Mouse (Mus musculus): Measurements from ENCODE around the gene Hpgds. TPM values are rescaled to one million over a fixed set of nuclear protein-coding genes. Genes with fewer than 3 reads are reported as not detected.

The Hpgds gene
- total RNA-seq (2021) (1 to 10 TPM in 1 of 2 experiments, under 1 TPM in 1; 0.57 to 1.1 TPM), polyA plus RNA-seq (2012; rRNA removed) (0.47 and 0.85 TPM in 2 replicates)
- long read RNA-seq, partial matches to known transcripts, result 0 of 2 reads
- long read RNA-seq, other reads (novel, unspliced or antisense), result 0 of 2 reads

DNA sequence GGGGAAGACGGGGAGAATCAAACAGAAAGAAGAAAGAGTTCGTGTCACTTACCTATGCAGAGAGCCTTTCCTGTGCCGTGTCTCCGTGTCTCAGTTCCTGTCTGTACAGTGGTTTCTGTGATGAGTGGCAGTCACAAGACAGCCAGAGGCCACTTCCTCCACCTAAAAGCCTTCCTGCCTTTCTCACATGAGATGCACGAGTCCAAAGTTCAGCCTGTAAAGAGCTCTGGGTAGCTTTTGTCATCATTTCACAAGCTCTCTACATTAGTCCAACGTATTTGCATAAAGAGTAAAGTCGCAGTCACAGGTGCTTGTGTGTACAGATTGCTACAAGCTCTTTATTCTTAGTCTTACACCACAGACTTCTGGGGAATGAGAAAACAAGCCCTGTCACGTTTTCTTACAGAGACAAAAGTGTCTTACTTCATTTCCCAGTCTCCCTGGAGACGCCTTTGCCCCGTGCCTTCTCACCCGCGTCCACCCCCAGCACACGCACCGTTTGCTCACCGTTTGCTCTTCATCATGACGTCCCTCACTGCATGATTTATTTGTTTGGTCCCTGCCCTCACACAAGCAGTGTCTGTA lies at the start of gene Hpgds:
Gene Hpgds (minus strand): TSS at position 288 of the 585 bp plus-strand sequence.
- H3K36me3 ChIP-seq (ENCODE audit: control insufficient read depth, insufficient read depth, low read length), result no peaks in the 10 kb centered on the region
- H3K9ac ChIP-seq (ENCODE audit: low read depth, low read length), result no peak within 1 kb of the TSS
- no peak within 1 kb of the TSS for H3K4me3 ChIP-seq
- DNase-seq, result peak in 1 of 2 experiments; percentile 29
- no peak within 1 kb of the TSS for H3K27ac ChIP-seq
- H3K79me2 ChIP-seq (replicated peaks; ENCODE audit: control insufficient read depth, insufficient read depth, low read length), result no peaks in the 10 kb centered on the region
- H3K27me3 ChIP-seq (ENCODE audit: control insufficient read depth, insufficient read depth, low read length), result no peaks in the 10 kb centered on the region
- TF ChIP-seq CTCF (IDR thresholded peaks at IDR 0.05) (no peak), EP300 (IDR thresholded peaks at IDR 0.05; ENCODE audit: insufficient read depth, low read depth, low read length) (no peak), POLR2A (IDR thresholded peaks at IDR 0.05; ENCODE audit: insufficient read depth, low read depth, low read length) (0 out of 2 replicates have a peak, but pooled peaks have one; percentile 15)
- intact Hi-C loops (cut with DNase I), result no loop called here
- WGBS, result 57% methylated on average over 16 of the region's 16 CpGs
- no peaks in the 10 kb centered on the region for H3K4me1 ChIP-seq (ENCODE audit: control insufficient read depth, insufficient read depth, low read length)

- TF ChIP-seq POLR2A (IDR thresholded peaks at IDR 0.05; ENCODE audit: insufficient read depth, low read depth, low read length), result no peak
- TF ChIP-seq CTCF (IDR thresholded peaks at IDR 0.05), result no peak
- TF ChIP-seq EP300 (IDR thresholded peaks at IDR 0.05; ENCODE audit: insufficient read depth, low read depth, low read length), result no peak
- H3K9ac ChIP-seq (ENCODE audit: low read depth, low read length), result no peak overlapping the region
- no peaks in the 10 kb centered on the region for H3K27me3 ChIP-seq (ENCODE audit: control insufficient read depth, insufficient read depth, low read length)
- intact Hi-C loops (cut with DNase I), result no loop called here
- H3K4me1 ChIP-seq (ENCODE audit: control insufficient read depth, insufficient read depth, low read length), result no peaks in the 10 kb centered on the region; the same call in 1 of the 2 replicates
- H3K79me2 ChIP-seq (replicated peaks; ENCODE audit: control insufficient read depth, insufficient read depth, low read length), result no peaks in the 10 kb centered on the region
- WGBS, result 21% methylated on average over 5 of the region's 5 CpGs
- no peaks in the 10 kb centered on the region for H3K36me3 ChIP-seq (ENCODE audit: control insufficient read depth, insufficient read depth, low read length)
- no peak overlapping the region for H3K4me3 ChIP-seq
- DNase-seq, result peak in 1 of 2 experiments; percentile 10
- H3K27ac ChIP-seq, result no peak overlapping the region
Observed at GRCm38 (mm10) chr6:65164977-65165376, 20.3 kb upstream of the Hpgds start.

- no peak for DNase-seq
Observed at GRCm38 (mm10) chr6:65164137-65164536, 19.4 kb upstream of the Hpgds start.

GRCm38 (mm10) chr6:65159381-65159942 lies 14.8 kb upstream of the Hpgds start:
- Histone ChIP-seq H3K27ac (no peak overlapping the region), H3K36me3 (ENCODE audit: control insufficient read depth, insufficient read depth, low read length) (no peaks in the 10 kb centered on the region), H3K27me3 (ENCODE audit: control insufficient read depth, insufficient read depth, low read length) (no peaks in the 10 kb centered on the region), H3K9ac (ENCODE audit: low read depth, low read length) (no peak overlapping the region), H3K79me2 (replicated peaks; ENCODE audit: control insufficient read depth, insufficient read depth, low read length) (no peaks in the 10 kb centered on the region), H3K4me1 (ENCODE audit: control insufficient read depth, insufficient read depth, low read length) (no peaks in the 10 kb centered on the region; the same call in 1 of the 2 replicates), H3K4me3 (no peak overlapping the region)
- intact Hi-C loops (cut with DNase I), result no loop called here
- DNase-seq, result no peak
- WGBS, result 48% methylated on average over 4 of the region's 4 CpGs
- no peak for TF ChIP-seq EP300 (IDR thresholded peaks at IDR 0.05; ENCODE audit: insufficient read depth, low read depth, low read length)
- TF ChIP-seq POLR2A (IDR thresholded peaks at IDR 0.05; ENCODE audit: insufficient read depth, low read depth, low read length), result no peak
- no peak for TF ChIP-seq CTCF (IDR thresholded peaks at IDR 0.05)

More at GRCm38 (mm10) chr6:65164137-65164536, 19.4 kb upstream of the Hpgds start:
- Histone ChIP-seq H3K79me2 (replicated peaks; ENCODE audit: control insufficient read depth, insufficient read depth, low read length) (no peaks in the 10 kb centered on the region), H3K36me3 (ENCODE audit: control insufficient read depth, insufficient read depth, low read length) (no peaks in the 10 kb centered on the region), H3K9ac (ENCODE audit: low read depth, low read length) (no peak overlapping the region), H3K27ac (peak overlapping the region; percentile 33; the same call in 1 of the 2 replicates), H3K4me1 (ENCODE audit: control insufficient read depth, insufficient read depth, low read length) (no peaks in the 10 kb centered on the region; the same call in 1 of the 2 replicates), H3K27me3 (ENCODE audit: control insufficient read depth, insufficient read depth, low read length) (no peaks in the 10 kb centered on the region), H3K4me3 (no peak overlapping the region)
- WGBS, result 43% methylated on average over 6 of the region's 6 CpGs
- TF ChIP-seq POLR2A (IDR thresholded peaks at IDR 0.05; ENCODE audit: insufficient read depth, low read depth, low read length) (no peak), CTCF (IDR thresholded peaks at IDR 0.05) (no peak), EP300 (IDR thresholded peaks at IDR 0.05; ENCODE audit: insufficient read depth, low read depth, low read length) (no peak)
- intact Hi-C loops (cut with DNase I), result no loop called here

- intact Hi-C loops (cut with DNase I), result no loop called here
Observed at GRCm38 (mm10) chr6:65157042-65157441, 12.3 kb upstream of the Hpgds start.

GRCm38 (mm10) chr6:65153570-65153969 lies 8.9 kb upstream of the Hpgds start:
- no peak for TF ChIP-seq POLR2A (IDR thresholded peaks at IDR 0.05; ENCODE audit: insufficient read depth, low read depth, low read length)
- no peak for TF ChIP-seq EP300 (IDR thresholded peaks at IDR 0.05; ENCODE audit: insufficient read depth, low read depth, low read length)
- no peak for TF ChIP-seq CTCF (IDR thresholded peaks at IDR 0.05)
- Histone ChIP-seq H3K9ac (ENCODE audit: low read depth, low read length) (no peak overlapping the region), H3K36me3 (ENCODE audit: control insufficient read depth, insufficient read depth, low read length) (no peaks in the 10 kb centered on the region), H3K4me1 (ENCODE audit: control insufficient read depth, insufficient read depth, low read length) (no peaks in the 10 kb centered on the region), H3K27ac (no peak overlapping the region), H3K79me2 (replicated peaks; ENCODE audit: control insufficient read depth, insufficient read depth, low read length) (no peaks in the 10 kb centered on the region), H3K4me3 (no peak overlapping the region), H3K27me3 (ENCODE audit: control insufficient read depth, insufficient read depth, low read length) (peaks cover 1% of the 10 kb centered on the region; the same call in 1 of the 2 replicates)
- DNase-seq, result no peak
- intact Hi-C loops (cut with DNase I), result no loop called here
- WGBS, result 36% methylated on average over 3 of the region's 3 CpGs

More at GRCm38 (mm10) chr6:65157042-65157441, 12.3 kb upstream of the Hpgds start:
- no peak overlapping the region for H3K27ac ChIP-seq
- TF ChIP-seq POLR2A (IDR thresholded peaks at IDR 0.05; ENCODE audit: insufficient read depth, low read depth, low read length), result no peak
- TF ChIP-seq CTCF (IDR thresholded peaks at IDR 0.05), result no peak
- TF ChIP-seq EP300 (IDR thresholded peaks at IDR 0.05; ENCODE audit: insufficient read depth, low read depth, low read length), result no peak
- no peak overlapping the region for H3K9ac ChIP-seq (ENCODE audit: low read depth, low read length)
- DNase-seq, result no peak
- no peaks in the 10 kb centered on the region for H3K36me3 ChIP-seq (ENCODE audit: control insufficient read depth, insufficient read depth, low read length)
- H3K79me2 ChIP-seq (replicated peaks; ENCODE audit: control insufficient read depth, insufficient read depth, low read length), result no peaks in the 10 kb centered on the region
- 98% methylated on average over 4 of the region's 4 CpGs for WGBS
- no peaks in the 10 kb centered on the region for H3K27me3 ChIP-seq (ENCODE audit: control insufficient read depth, insufficient read depth, low read length)
- H3K4me3 ChIP-seq, result no peak overlapping the region
- H3K4me1 ChIP-seq (ENCODE audit: control insufficient read depth, insufficient read depth, low read length), result no peaks in the 10 kb centered on the region
